Mouse (Mus musculus) intestine, embryonic 14.5 days (tissue): ENCODE data around the gene Otof. TPM values are rescaled to one million over a fixed set of nuclear protein-coding genes. Genes with fewer than 3 reads are reported as not detected.

Experiments used
- ATAC-seq: fragments of 200-750 bp; cut with Nextera tagmentation; replicated peaks from 2 replicates; pipeline ENCODE4 v1.8.0; 2017; ENCODE audit warnings: low read depth, moderate number of reproducible peaks, moderate TSS enrichment, moderate library complexity; ENCODE audit not compliant: low FRiP score, low TSS enrichment
- DNase-seq: peaks from one replicate; pipeline ENCODE4 v3.0.0-alpha.2; 2018; ENCODE audit warnings: low spot score
- H3K27ac ChIP-seq: fragments of 300-500 bp; sonication (generic); 2 replicates; pipeline ENCODE4 v1.5.1; 2014; ENCODE audit warnings: low read depth, mild to moderate bottlenecking, control low read depth
- H3K27me3 ChIP-seq: fragments of 300-500 bp; sonication (generic); replicated peaks from 2 replicates; pipeline ENCODE4 v1.6.1; 2014; ENCODE audit warnings: low read length, control low read depth; ENCODE audit not compliant: control insufficient read depth, insufficient read depth
- H3K36me3 ChIP-seq: fragments of 300-500 bp; sonication (generic); 2 replicates; pipeline ENCODE4 v1.6.1; 2014; ENCODE audit warnings: low read length, control low read depth; ENCODE audit not compliant: control insufficient read depth, insufficient read depth
- H3K4me1 ChIP-seq: fragments of 300-500 bp; sonication (generic); replicated peaks from 2 replicates; pipeline ENCODE4 v1.6.1; 2014; ENCODE audit warnings: low read length, control low read depth, mixed read lengths; ENCODE audit not compliant: control insufficient read depth, insufficient read depth
- H3K4me2 ChIP-seq: fragments of 300-500 bp; sonication (generic); 2 replicates; pipeline ENCODE4 v1.6.1; 2014; ENCODE audit warnings: low read length
- H3K4me3 ChIP-seq: fragments of 300-500 bp; sonication (generic); 2 replicates; pipeline ENCODE4 v1.5.1; 2014; ENCODE audit warnings: low read depth, low read length, control low read depth, mixed read lengths
- H3K9ac ChIP-seq: fragments of 300-500 bp; sonication (generic); 2 replicates; pipeline ENCODE4 v1.6.1; 2014; ENCODE audit warnings: mild to moderate bottlenecking, low read length
- H3K9me3 ChIP-seq: fragments of 300-500 bp; sonication (generic); 2 replicates; pipeline ENCODE4 v1.6.1; 2016; ENCODE audit warnings: low read length, control low read depth; ENCODE audit not compliant: control insufficient read depth
- WGBS: fragments of 180-500 bp; shearing (Covaris S2); extraction: QIAGEN DNeasy Blood & Tissue Kit; methylation state at CpG from one replicate; pipeline ENCODE4 v1.1.7; 2014; 5-methylcytosine and 5-hydroxymethylcytosine counted together
- polyA plus RNA-seq: library from polyadenylated mRNA; unstranded; fragments of >200 nt; fragmentation: Nextera tagmentation; extraction: Ambion mirVana; gene quantifications from 2 replicates; pipeline ENCODE4 v1.2.1, GENCODE M21; 2014

Otof gene
- polyA plus RNA-seq, 1 experiment from 2014 or later: 1.2 TPM

GRCm38 (mm10) chr5:30456056-30456455, 5.7 kb downstream of the Otof start:
- H3K27me3 ChIP-seq: no peaks in the 10 kb centered on the region
- DNase-seq (no peak), ATAC-seq (no peak)
- no peaks in the 10 kb centered on the region for H3K9me3 ChIP-seq
- 53% methylated on average over 6 of the region's 6 CpGs for WGBS
- no peaks in the 10 kb centered on the region for H3K4me1 ChIP-seq
- no peak overlapping the region for H3K9ac ChIP-seq
- H3K36me3 ChIP-seq: no peaks in the 10 kb centered on the region
- no peak overlapping the region for H3K27ac ChIP-seq
- H3K4me3 ChIP-seq: no peak overlapping the region
- no peak overlapping the region for H3K4me2 ChIP-seq

DNA sequence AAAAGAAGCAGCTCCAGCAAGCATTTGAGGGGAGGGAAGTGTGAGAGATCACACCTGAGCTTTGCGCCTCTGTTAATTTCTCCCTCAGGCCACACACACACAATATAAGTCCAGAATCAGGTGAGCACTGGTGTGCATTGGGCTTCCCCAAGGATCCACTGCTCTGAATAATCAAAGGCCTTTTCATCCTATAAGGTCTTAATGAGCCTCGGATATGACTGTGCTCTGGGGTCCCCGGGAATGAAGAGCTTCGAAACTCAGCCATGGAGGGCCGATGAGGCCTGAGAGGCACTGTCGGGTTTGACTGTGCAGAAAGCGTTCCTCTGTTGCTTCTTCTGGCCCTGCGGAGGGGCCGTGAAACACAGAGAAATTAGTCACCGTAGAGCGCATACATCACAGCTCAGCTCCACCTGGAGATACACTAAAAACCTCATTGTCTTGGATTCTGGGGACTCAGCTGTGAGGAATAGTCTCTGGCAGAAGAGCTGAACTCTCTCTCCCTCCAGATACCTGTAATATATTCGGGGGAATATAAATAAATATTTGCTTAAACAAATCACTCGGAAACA, 17.3 kb downstream of the Otof start:
- no peak overlapping the region for H3K4me2 ChIP-seq
- no peak overlapping the region for H3K9ac ChIP-seq
- DNase-seq: no peak

GRCm38 (mm10) chr5:30442196-30442595, 19.5 kb downstream of the Otof start:
- no peak overlapping the region for H3K4me2 ChIP-seq
- no peaks in the 10 kb centered on the region for H3K27me3 ChIP-seq
- H3K9me3 ChIP-seq: no peaks in the 10 kb centered on the region
- DNase-seq: no peak
- no peak overlapping the region for H3K27ac ChIP-seq
- no peaks in the 10 kb centered on the region for H3K4me1 ChIP-seq
- H3K36me3 ChIP-seq: no peaks in the 10 kb centered on the region
- no peak for ATAC-seq
- H3K9ac ChIP-seq: no peak overlapping the region
- WGBS: 64% methylated on average over 5 of the region's 5 CpGs
- H3K4me3 ChIP-seq: no peak overlapping the region

More for the DNA sequence above, 17.3 kb downstream of the Otof start:
- Histone ChIP-seq H3K4me3 (no peak overlapping the region), H3K4me1 (no peaks in the 10 kb centered on the region), H3K27me3 (no peaks in the 10 kb centered on the region), H3K36me3 (no peaks in the 10 kb centered on the region), H3K27ac (no peak overlapping the region), H3K9me3 (no peaks in the 10 kb centered on the region)
- ATAC-seq: no peak
- 82% methylated on average over 13 of the region's 13 CpGs for WGBS

- WGBS: 84% methylated on average over 8 of the region's 8 CpGs
- Histone ChIP-seq H3K27me3 (no peaks in the 10 kb centered on the region), H3K9ac (no peak overlapping the region), H3K9me3 (no peaks in the 10 kb centered on the region), H3K4me1 (no peaks in the 10 kb centered on the region), H3K36me3 (no peaks in the 10 kb centered on the region), H3K27ac (no peak overlapping the region), H3K4me2 (no peak overlapping the region), H3K4me3 (no peak overlapping the region)
- no peak for ATAC-seq
- no peak for DNase-seq
Observed at GRCm38 (mm10) chr5:30440308-30440906, 21.3 kb downstream of the Otof start.

- Histone ChIP-seq H3K27ac (no peak overlapping the region), H3K9ac (no peak overlapping the region), H3K27me3 (no peaks in the 10 kb centered on the region), H3K4me1 (no peaks in the 10 kb centered on the region; the same call in 1 of the 2 replicates), H3K4me2 (no peak overlapping the region), H3K36me3 (no peaks in the 10 kb centered on the region), H3K9me3 (no peaks in the 10 kb centered on the region), H3K4me3 (no peak overlapping the region)
- WGBS: 43% methylated on average over 2 of the region's 2 CpGs
- ATAC-seq (no peak), DNase-seq (no peak)
Observed at GRCm38 (mm10) chr5:30438931-30439330, 22.8 kb downstream of the Otof start.

DNA sequence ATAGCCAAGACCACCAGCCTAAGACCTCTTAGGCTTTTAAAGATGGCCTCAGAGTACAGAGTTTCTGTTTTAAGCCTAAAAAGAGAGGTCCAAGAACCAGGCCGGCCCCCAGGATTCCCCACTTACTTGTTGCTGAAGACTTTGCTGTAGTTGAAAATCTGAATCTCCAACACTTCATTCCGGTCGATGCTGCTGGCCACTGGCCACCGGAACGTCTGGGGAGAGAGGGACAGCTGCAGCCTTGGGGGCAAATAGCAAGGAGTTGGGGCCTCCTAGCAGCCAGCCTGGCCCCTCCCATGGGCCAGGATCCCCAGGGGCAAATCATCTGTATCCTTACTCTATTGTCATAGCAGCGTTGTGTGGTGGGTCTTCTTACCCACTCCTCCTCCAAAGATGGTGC, 34.3 kb downstream of the Otof start:
- WGBS: 76% methylated on average over 6 of the region's 6 CpGs
- Histone ChIP-seq H3K4me3 (no peak overlapping the region), H3K4me1 (0 out of 2 replicates have a peak, but pooled peaks cover 3% of the 10 kb centered on the region), H3K36me3 (no peaks in the 10 kb centered on the region), H3K27me3 (0 out of 2 replicates have a peak, but pooled peaks cover 3% of the 10 kb centered on the region), H3K4me2 (no peak overlapping the region), H3K9ac (no peak overlapping the region), H3K27ac (no peak overlapping the region), H3K9me3 (no peaks in the 10 kb centered on the region)
- DNase-seq (no peak), ATAC-seq (no peak)

GRCm38 (mm10) chr5:30423572-30424244, 38.0 kb downstream of the Otof start:
- no peaks in the 10 kb centered on the region for H3K36me3 ChIP-seq
- no peak overlapping the region for H3K27ac ChIP-seq
- no peak overlapping the region for H3K9ac ChIP-seq
- 0 out of 2 replicates have a peak, but pooled peaks cover 3% of the 10 kb centered on the region for H3K4me1 ChIP-seq
- no peaks in the 10 kb centered on the region for H3K27me3 ChIP-seq
- H3K4me3 ChIP-seq: no peak overlapping the region
- no peak overlapping the region for H3K4me2 ChIP-seq
- ATAC-seq (peak; percentile 40; the same call in 1 of the 2 replicates), DNase-seq (peak; percentile 82)
- no peaks in the 10 kb centered on the region for H3K9me3 ChIP-seq
- 20% methylated on average over 8 of the region's 8 CpGs for WGBS

DNA sequence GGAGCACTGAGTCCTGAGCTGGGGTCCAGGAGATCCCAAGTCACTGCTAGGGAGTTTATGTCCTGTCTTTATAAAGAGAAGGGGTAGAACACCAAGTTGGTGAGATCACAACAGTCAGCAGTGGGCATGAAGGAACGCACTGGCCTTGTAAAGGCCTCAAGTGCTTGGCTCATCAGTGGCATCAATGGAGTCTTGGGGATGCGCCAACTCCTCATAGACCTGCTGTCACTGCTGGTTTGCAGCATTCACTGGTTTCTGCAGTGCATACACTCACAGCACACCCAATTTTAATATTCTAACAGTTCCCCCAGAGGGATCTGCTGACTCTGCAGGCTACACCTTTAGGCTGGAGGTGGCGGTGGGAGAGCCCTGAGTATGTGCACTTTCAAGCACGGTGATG, 38.6 kb downstream of the Otof start:
- H3K27ac ChIP-seq: no peak overlapping the region
- no peak overlapping the region for H3K4me3 ChIP-seq
- no peak overlapping the region for H3K9ac ChIP-seq
- no peaks in the 10 kb centered on the region for H3K36me3 ChIP-seq
- H3K27me3 ChIP-seq: no peaks in the 10 kb centered on the region
- ATAC-seq (no peak), DNase-seq (no peak)
- WGBS: 82% methylated on average over 4 of the region's 4 CpGs
- no peak overlapping the region for H3K4me2 ChIP-seq
- H3K4me1 ChIP-seq: 0 out of 2 replicates have a peak, but pooled peaks cover 3% of the 10 kb centered on the region
- no peaks in the 10 kb centered on the region for H3K9me3 ChIP-seq
